Mouse (Mus musculus): ENCODE measurements around the gene Flot2.

GRCm38 (mm10) chr11:78069646-78070045 lies 31.9 kb downstream of the Flot2 start:
- TF ChIP-seq POLR2A (IDR thresholded peaks at IDR 0.05; ENCODE audit: extremely low read depth, insufficient read depth, low read length) = no peak
- TF ChIP-seq CTCF (IDR thresholded peaks at IDR 0.05; ENCODE audit: low read depth, low read length) = no peak
